Mouse (Mus musculus) myocyte (in vitro differentiated cells): Measurements from ENCODE around the gene Ntan1. TPM values are rescaled to one million over a fixed set of nuclear protein-coding genes. Genes with fewer than 3 reads are reported as not detected.

Source experiments
- H3K27me3 ChIP-seq: one replicate; pipeline ENCODE4 v1.6.1; 2011; ENCODE audit not compliant: control insufficient read depth, insufficient read depth, insufficient read length
- H3K36me3 ChIP-seq: one replicate; pipeline ENCODE4 v1.6.1; 2011; ENCODE audit not compliant: control insufficient read depth, insufficient read depth
- H3K4me2 ChIP-seq: one replicate; pipeline ENCODE4 v1.6.1; 2011; ENCODE audit warnings: low read depth, control low read depth
- H3K4me3 ChIP-seq: one replicate; pipeline ENCODE4 v1.5.1; 2011; ENCODE audit warnings: mild to moderate bottlenecking, control low read depth, moderate library complexity
- H3K79me2 ChIP-seq: one replicate; pipeline ENCODE4 v1.6.1; 2011; ENCODE audit not compliant: control insufficient read depth, insufficient read depth
- H3ac ChIP-seq: one replicate; pipeline ENCODE4 v1.6.1; 2011; ENCODE audit not compliant: control insufficient read depth, insufficient read length
- CEBPB ChIP-seq: IDR thresholded peaks from 2 replicates; pipeline ENCODE4 v1.6.1; 2011; ENCODE audit warnings: mild to moderate bottlenecking, moderate library complexity; ENCODE audit not compliant: poor library complexity, insufficient read depth, severe bottlenecking
- E2F4 ChIP-seq: IDR thresholded peaks from one replicate; pipeline ENCODE4 v1.6.1; 2011; ENCODE audit warnings: mild to moderate bottlenecking, control low read depth, moderate library complexity; ENCODE audit not compliant: insufficient read depth
- MAX ChIP-seq: IDR thresholded peaks from one replicate; pipeline ENCODE4 v1.6.1; 2011; ENCODE audit warnings: low read depth, mild to moderate bottlenecking, control low read depth
- MYOD1 ChIP-seq, 3 experiments: IDR thresholded peaks; one replicate each; pipeline ENCODE4 v1.6.1; 2011; ENCODE audit warnings: control low read depth in 2 of 3, low read depth in 2 of 3, mild to moderate bottlenecking in 2 of 3, moderate library complexity in 1 of 3; ENCODE audit not compliant: insufficient read length in 2 of 3, control insufficient read depth in 1 of 3
- MYOG ChIP-seq, 3 experiments: IDR thresholded peaks; one replicate each; pipeline ENCODE4 v1.6.1; 2011; ENCODE audit warnings: control low read depth in 2 of 3, low read depth in 2 of 3, mild to moderate bottlenecking in 2 of 3; ENCODE audit not compliant: insufficient read length in 2 of 3, control insufficient read depth in 1 of 3, insufficient read depth in 1 of 3
- POLR2A ChIP-seq: IDR thresholded peaks from one replicate; pipeline ENCODE4 v1.6.1; 2011; ENCODE audit warnings: low read depth, mild to moderate bottlenecking, control low read depth, moderate library complexity; ENCODE audit not compliant: insufficient read length
- POLR2AphosphoS2 ChIP-seq: IDR thresholded peaks from one replicate; pipeline ENCODE4 v1.6.1; 2011; ENCODE audit warnings: low read depth, control low read depth; ENCODE audit not compliant: insufficient read length
- REST ChIP-seq: IDR thresholded peaks from one replicate; pipeline ENCODE4 v1.6.1; 2011; ENCODE audit warnings: mild to moderate bottlenecking, control low read depth, moderate library complexity; ENCODE audit not compliant: insufficient read depth, insufficient read length
- SRF ChIP-seq: IDR thresholded peaks from one replicate; pipeline ENCODE4 v1.6.1; 2011; ENCODE audit warnings: low read depth; ENCODE audit not compliant: control insufficient read depth, insufficient read length
- TCF12 ChIP-seq: IDR thresholded peaks from one replicate; pipeline ENCODE4 v1.6.1; 2011; ENCODE audit warnings: mild to moderate bottlenecking, control low read depth; ENCODE audit not compliant: poor library complexity, insufficient read depth, severe bottlenecking
- TCF3 ChIP-seq: IDR thresholded peaks from one replicate; pipeline ENCODE4 v1.6.1; 2011; ENCODE audit warnings: low read depth, control low read depth; ENCODE audit not compliant: insufficient read length
- USF1 ChIP-seq: IDR thresholded peaks from one replicate; pipeline ENCODE4 v1.6.1; 2011; ENCODE audit warnings: low read depth, mild to moderate bottlenecking, control low read depth, moderate library complexity
- polyA plus RNA-seq: library from polyadenylated mRNA; unstranded; fragments of >200 nt; fragmentation: generic; extraction: Trizol; gene quantifications from one replicate; pipeline ENCODE4 v1.2.1, GENCODE M21; 2012; ENCODE audit warnings: missing spikeins

Gene Ntan1
- polyA plus RNA-seq, 1 experiment: 28.8 TPM

- H3K36me3 ChIP-seq: peaks cover 15% of the 10 kb centered on the region
- no peak overlapping the region for H3K4me2 ChIP-seq
- H3ac ChIP-seq: no peak overlapping the region
- TF ChIP-seq E2F4: no peak
- TF ChIP-seq TCF12: no peak
- TF ChIP-seq MYOG (IDR thresholded peaks at IDR 0.05; ENCODE audit: control insufficient read depth in 1 of 3, insufficient read depth in 1 of 3, insufficient read length in 2 of 3, low read depth in 2 of 3): no peak
- H3K27me3 ChIP-seq: no peaks in the 10 kb centered on the region
- H3K4me3 ChIP-seq: no peak overlapping the region
- H3K79me2 ChIP-seq: no peaks in the 10 kb centered on the region
These were observed 13.0 kb downstream of the Ntan1 start for GRCm38 (mm10) chr16:13831606-13832005.

- Histone ChIP-seq H3K4me2 (no peak overlapping the region), H3K36me3 (peaks cover 39% of the 10 kb centered on the region), H3K27me3 (no peaks in the 10 kb centered on the region), H3K4me3 (no peak overlapping the region), H3K79me2 (no peaks in the 10 kb centered on the region), H3ac (no peak overlapping the region)
- TF ChIP-seq USF1: no peak
- no peak for TF ChIP-seq SRF
- no peak for TF ChIP-seq MYOD1 (IDR thresholded peaks at IDR 0.05; ENCODE audit: control insufficient read depth in 1 of 3, insufficient read length in 2 of 3, low read depth in 2 of 3)
- no peak for TF ChIP-seq POLR2AphosphoS2
- TF ChIP-seq MAX: no peak
- no peak for TF ChIP-seq REST
- no peak for TF ChIP-seq CEBPB
- no peak for TF ChIP-seq POLR2A
- TF ChIP-seq E2F4: no peak
- TF ChIP-seq TCF3: no peak
- no peak for TF ChIP-seq TCF12
- TF ChIP-seq MYOG (IDR thresholded peaks at IDR 0.05; ENCODE audit: control insufficient read depth in 1 of 3, insufficient read depth in 1 of 3, insufficient read length in 2 of 3, low read depth in 2 of 3): no peak
These were observed 15.7 kb downstream of the Ntan1 start for GRCm38 (mm10) chr16:13834382-13834781.

- no peaks in the 10 kb centered on the region for H3K79me2 ChIP-seq
- TF ChIP-seq MYOG (IDR thresholded peaks at IDR 0.05; ENCODE audit: control insufficient read depth in 1 of 3, insufficient read depth in 1 of 3, insufficient read length in 2 of 3, low read depth in 2 of 3): no peak
- TF ChIP-seq REST: no peak
- no peak overlapping the region for H3ac ChIP-seq
- no peaks in the 10 kb centered on the region for H3K27me3 ChIP-seq
- no peak overlapping the region for H3K4me3 ChIP-seq
- no peak overlapping the region for H3K4me2 ChIP-seq
- peaks cover 64% of the 10 kb centered on the region for H3K36me3 ChIP-seq
These were observed 21.4 kb downstream of the Ntan1 start for GRCm38 (mm10) chr16:13840056-13840455.

- TF ChIP-seq TCF12 (no peak), E2F4 (no peak), MAX (no peak), TCF3 (no peak), REST (no peak), POLR2AphosphoS2 (no peak), MYOD1 (IDR thresholded peaks at IDR 0.05; ENCODE audit: control insufficient read depth in 1 of 3, insufficient read length in 2 of 3, low read depth in 2 of 3) (no peak), CEBPB (no peak), SRF (no peak), MYOG (IDR thresholded peaks at IDR 0.05; ENCODE audit: control insufficient read depth in 1 of 3, insufficient read depth in 1 of 3, insufficient read length in 2 of 3, low read depth in 2 of 3) (no peak), POLR2A (no peak), USF1 (no peak)
- H3K4me3 ChIP-seq: no peak overlapping the region
- no peak overlapping the region for H3ac ChIP-seq
- no peaks in the 10 kb centered on the region for H3K27me3 ChIP-seq
- H3K36me3 ChIP-seq: peaks cover 67% of the 10 kb centered on the region
- no peak overlapping the region for H3K4me2 ChIP-seq
- H3K79me2 ChIP-seq: no peaks in the 10 kb centered on the region
These were observed 22.3 kb downstream of the Ntan1 start for GRCm38 (mm10) chr16:13840956-13841355.

- Histone ChIP-seq H3K4me2 (no peak overlapping the region), H3K27me3 (no peaks in the 10 kb centered on the region), H3K36me3 (peaks cover 53% of the 10 kb centered on the region), H3ac (no peak overlapping the region), H3K4me3 (no peak overlapping the region), H3K79me2 (no peaks in the 10 kb centered on the region)
- no peak for TF ChIP-seq MAX
- TF ChIP-seq MYOG (IDR thresholded peaks at IDR 0.05; ENCODE audit: control insufficient read depth in 1 of 3, insufficient read depth in 1 of 3, insufficient read length in 2 of 3, low read depth in 2 of 3): no peak
- TF ChIP-seq E2F4: no peak
- no peak for TF ChIP-seq REST
- no peak for TF ChIP-seq SRF
- no peak for TF ChIP-seq CEBPB
- no peak for TF ChIP-seq TCF12
- TF ChIP-seq MYOD1 (IDR thresholded peaks at IDR 0.05; ENCODE audit: control insufficient read depth in 1 of 3, insufficient read length in 2 of 3, low read depth in 2 of 3): no peak
- no peak for TF ChIP-seq POLR2AphosphoS2
- TF ChIP-seq USF1: no peak
- TF ChIP-seq POLR2A: no peak
- no peak for TF ChIP-seq TCF3
These were observed 26.4 kb downstream of the Ntan1 start for GRCm38 (mm10) chr16:13845031-13845430.
